Mouse (Mus musculus): ENCODE results near the gene Exoc3l2. TPM values are rescaled to one million over a fixed set of nuclear protein-coding genes. Genes with fewer than 3 reads are reported as not detected.

The Exoc3l2 gene
- polyA plus RNA-seq, 1 experiment from 2014 or later: 1.2 TPM

- 81% methylated on average over 6 of the region's 6 CpGs for WGBS
- no peak for DNase-seq (ENCODE audit: low spot score)
- Histone ChIP-seq H3K27me3 (replicated peaks; ENCODE audit: low read depth, poor library complexity, severe bottlenecking) (peaks cover 20% of the 10 kb centered on the region), H3K36me3 (replicated peaks) (peaks cover 9% of the 10 kb centered on the region; the same call in 1 of the 2 replicates), H3K4me3 (no peak overlapping the region), H3K27ac (replicated peaks) (no peak overlapping the region), H3K9me3 (no peaks in the 10 kb centered on the region), H3K4me1 (peaks cover 23% of the 10 kb centered on the region)
Observed at GRCm38 (mm10) chr7:19512353-19512752, 49.2 kb downstream of the Exoc3l2 start.

GRCm38 (mm10) chr7:19517652-19518365, 54.7 kb downstream of the Exoc3l2 start, which contains the start of gene Nkpd1:
TSS of gene Nkpd1 (plus strand) at chr7:19517838.
- H3K36me3 ChIP-seq (replicated peaks): no peaks in the 10 kb centered on the region
- H3K27ac ChIP-seq (replicated peaks): peak within 1 kb of the TSS; percentile 35; the same call in 1 of the 2 replicates

DNA sequence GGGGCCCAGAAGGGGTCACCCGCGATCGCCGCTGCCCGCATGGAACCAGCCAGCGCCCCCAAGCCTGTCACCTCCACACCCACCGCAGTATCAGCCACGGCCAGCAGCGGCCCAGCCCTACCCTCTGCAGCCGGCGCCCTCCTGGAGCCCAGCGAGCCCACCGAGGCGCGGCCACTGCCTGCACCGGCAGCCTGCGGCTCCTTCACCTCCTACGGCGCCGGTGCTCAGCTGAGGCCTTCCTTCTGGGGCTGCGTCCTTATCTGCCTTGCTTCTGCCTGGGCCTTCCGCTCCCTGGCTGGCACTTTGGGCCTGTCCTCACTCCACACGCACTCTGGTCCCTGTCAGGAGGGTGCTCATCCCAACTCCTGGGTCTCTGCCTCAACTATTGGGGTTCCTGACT, 56.9 kb downstream of the Exoc3l2 start:
- Histone ChIP-seq H3K27me3 (replicated peaks; ENCODE audit: low read depth, poor library complexity, severe bottlenecking) (peaks cover 97% of the 10 kb centered on the region), H3K27ac (replicated peaks) (peak overlapping the region; percentile 48; the same call in 1 of the 2 replicates), H3K4me3 (peak overlapping the region; percentile 47), H3K36me3 (replicated peaks) (no peaks in the 10 kb centered on the region), H3K4me1 (peaks cover 42% of the 10 kb centered on the region), H3K9me3 (0 out of 2 replicates have a peak, but pooled peaks cover 2% of the 10 kb centered on the region)
- 5% methylated on average over 23 of the region's 23 CpGs for WGBS
- DNase-seq (ENCODE audit: low spot score): peak; percentile 57

More at GRCm38 (mm10) chr7:19517652-19518365, 54.7 kb downstream of the Exoc3l2 start, which contains the start of gene Nkpd1:
- Histone ChIP-seq H3K4me3 (peak within 1 kb of the TSS; percentile 48), H3K27me3 (replicated peaks; ENCODE audit: low read depth, poor library complexity, severe bottlenecking) (peaks cover 75% of the 10 kb centered on the region), H3K9me3 (0 out of 2 replicates have a peak, but pooled peaks cover under 1% of the 10 kb centered on the region), H3K4me1 (peaks cover 26% of the 10 kb centered on the region)
- DNase-seq (ENCODE audit: low spot score): no peak
- WGBS: 3% methylated on average over 29 of the region's 29 CpGs

- Histone ChIP-seq H3K36me3 (replicated peaks) (peaks cover under 1% of the 10 kb centered on the region), H3K4me1 (peaks cover 31% of the 10 kb centered on the region), H3K9me3 (0 out of 2 replicates have a peak, but pooled peaks cover 2% of the 10 kb centered on the region), H3K27ac (replicated peaks) (peak overlapping the region; percentile 6; the same call in 1 of the 2 replicates), H3K4me3 (peak overlapping the region; percentile 60), H3K27me3 (replicated peaks; ENCODE audit: low read depth, poor library complexity, severe bottlenecking) (peaks cover 86% of the 10 kb centered on the region)
- WGBS: 16% methylated on average over 72 of the region's 72 CpGs
- no peak for DNase-seq (ENCODE audit: low spot score)
Observed at GRCm38 (mm10) chr7:19523017-19523756, 60.1 kb downstream of the Exoc3l2 start.

GRCm38 (mm10) chr7:19523757-19524419, 60.8 kb downstream of the Exoc3l2 start:
- peak; percentile 82 for DNase-seq (ENCODE audit: low spot score)
- H3K27me3 ChIP-seq (replicated peaks; ENCODE audit: low read depth, poor library complexity, severe bottlenecking): peaks cover 79% of the 10 kb centered on the region
- H3K9me3 ChIP-seq: 0 out of 2 replicates have a peak, but pooled peaks cover 2% of the 10 kb centered on the region
- peaks cover 8% of the 10 kb centered on the region for H3K36me3 ChIP-seq (replicated peaks)
- WGBS: 3% methylated on average over 64 of the region's 64 CpGs
- peak overlapping the region; percentile 49; the same call in 1 of the 2 replicates for H3K27ac ChIP-seq (replicated peaks)
- H3K4me1 ChIP-seq: peaks cover 31% of the 10 kb centered on the region
- H3K4me3 ChIP-seq: peak overlapping the region; percentile 60

GRCm38 (mm10) chr7:19524420-19525104, 61.4 kb downstream of the Exoc3l2 start:
- H3K27ac ChIP-seq (replicated peaks): peak overlapping the region; percentile 49; the same call in 1 of the 2 replicates
- peak overlapping the region; percentile 60 for H3K4me3 ChIP-seq
- peaks cover 15% of the 10 kb centered on the region for H3K36me3 ChIP-seq (replicated peaks)
- peaks cover 30% of the 10 kb centered on the region for H3K4me1 ChIP-seq
- no peak for DNase-seq (ENCODE audit: low spot score)
- 13% methylated on average over 24 of the region's 24 CpGs for WGBS
- peaks cover 73% of the 10 kb centered on the region for H3K27me3 ChIP-seq (replicated peaks; ENCODE audit: low read depth, poor library complexity, severe bottlenecking)
- H3K9me3 ChIP-seq: 0 out of 2 replicates have a peak, but pooled peaks cover 2% of the 10 kb centered on the region

DNA sequence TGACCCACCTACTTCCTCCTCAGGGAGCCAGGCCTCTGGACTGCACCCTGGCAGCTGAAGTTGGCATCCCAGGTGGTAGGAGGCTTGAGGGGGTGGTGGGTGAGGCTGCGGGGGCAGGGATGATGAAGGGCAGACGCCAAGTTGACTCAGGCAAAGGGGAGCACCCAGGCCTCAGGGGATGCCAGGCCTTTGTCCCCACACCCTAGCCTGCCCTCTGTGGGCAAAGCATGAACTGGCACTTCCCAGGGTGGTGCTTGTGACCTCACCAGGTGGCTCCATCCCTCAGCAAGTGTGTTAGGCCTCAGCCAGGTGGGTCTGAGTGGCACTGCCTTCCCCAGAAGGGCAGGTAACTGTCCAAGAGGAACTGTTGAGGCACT, 62.0 kb downstream of the Exoc3l2 start:
- Histone ChIP-seq H3K36me3 (replicated peaks) (peaks cover 20% of the 10 kb centered on the region), H3K4me3 (no peak overlapping the region; the same call in 1 of the 2 replicates), H3K27me3 (replicated peaks; ENCODE audit: low read depth, poor library complexity, severe bottlenecking) (peaks cover 67% of the 10 kb centered on the region), H3K27ac (replicated peaks) (no peak overlapping the region), H3K9me3 (0 out of 2 replicates have a peak, but pooled peaks cover 2% of the 10 kb centered on the region), H3K4me1 (peaks cover 25% of the 10 kb centered on the region)
- no peak for DNase-seq (ENCODE audit: low spot score)
- WGBS: 58% methylated on average over 2 of the region's 2 CpGs

- no peak overlapping the region for H3K27ac ChIP-seq (replicated peaks)
- WGBS: 75% methylated on average over 10 of the region's 10 CpGs
- DNase-seq (ENCODE audit: low spot score): no peak
- H3K36me3 ChIP-seq (replicated peaks): peaks cover 80% of the 10 kb centered on the region
- H3K27me3 ChIP-seq (replicated peaks; ENCODE audit: low read depth, poor library complexity, severe bottlenecking): peaks cover 7% of the 10 kb centered on the region; the same call in 1 of the 2 replicates
- no peak overlapping the region for H3K4me3 ChIP-seq
- no peaks in the 10 kb centered on the region for H3K9me3 ChIP-seq
- no peaks in the 10 kb centered on the region for H3K4me1 ChIP-seq
Observed at GRCm38 (mm10) chr7:19531077-19531476, 67.9 kb downstream of the Exoc3l2 start.

GRCm38 (mm10) chr7:19532240-19532639, 69.1 kb downstream of the Exoc3l2 start:
- Histone ChIP-seq H3K4me1 (no peaks in the 10 kb centered on the region), H3K9me3 (no peaks in the 10 kb centered on the region), H3K36me3 (replicated peaks) (peaks cover 83% of the 10 kb centered on the region), H3K27me3 (replicated peaks; ENCODE audit: low read depth, poor library complexity, severe bottlenecking) (no peaks in the 10 kb centered on the region), H3K27ac (replicated peaks) (no peak overlapping the region), H3K4me3 (no peak overlapping the region)
- WGBS: 94% methylated on average over 14 of the region's 14 CpGs
- DNase-seq (ENCODE audit: low spot score): no peak

GRCm38 (mm10) chr7:19534676-19535075, 71.5 kb downstream of the Exoc3l2 start:
- Histone ChIP-seq H3K27me3 (replicated peaks; ENCODE audit: low read depth, poor library complexity, severe bottlenecking) (no peaks in the 10 kb centered on the region), H3K36me3 (replicated peaks) (peaks cover 75% of the 10 kb centered on the region), H3K27ac (replicated peaks) (no peak overlapping the region), H3K9me3 (no peaks in the 10 kb centered on the region), H3K4me3 (no peak overlapping the region), H3K4me1 (no peaks in the 10 kb centered on the region)
- WGBS: 96% methylated on average over 10 of the region's 10 CpGs
- DNase-seq (ENCODE audit: low spot score): no peak

DNA sequence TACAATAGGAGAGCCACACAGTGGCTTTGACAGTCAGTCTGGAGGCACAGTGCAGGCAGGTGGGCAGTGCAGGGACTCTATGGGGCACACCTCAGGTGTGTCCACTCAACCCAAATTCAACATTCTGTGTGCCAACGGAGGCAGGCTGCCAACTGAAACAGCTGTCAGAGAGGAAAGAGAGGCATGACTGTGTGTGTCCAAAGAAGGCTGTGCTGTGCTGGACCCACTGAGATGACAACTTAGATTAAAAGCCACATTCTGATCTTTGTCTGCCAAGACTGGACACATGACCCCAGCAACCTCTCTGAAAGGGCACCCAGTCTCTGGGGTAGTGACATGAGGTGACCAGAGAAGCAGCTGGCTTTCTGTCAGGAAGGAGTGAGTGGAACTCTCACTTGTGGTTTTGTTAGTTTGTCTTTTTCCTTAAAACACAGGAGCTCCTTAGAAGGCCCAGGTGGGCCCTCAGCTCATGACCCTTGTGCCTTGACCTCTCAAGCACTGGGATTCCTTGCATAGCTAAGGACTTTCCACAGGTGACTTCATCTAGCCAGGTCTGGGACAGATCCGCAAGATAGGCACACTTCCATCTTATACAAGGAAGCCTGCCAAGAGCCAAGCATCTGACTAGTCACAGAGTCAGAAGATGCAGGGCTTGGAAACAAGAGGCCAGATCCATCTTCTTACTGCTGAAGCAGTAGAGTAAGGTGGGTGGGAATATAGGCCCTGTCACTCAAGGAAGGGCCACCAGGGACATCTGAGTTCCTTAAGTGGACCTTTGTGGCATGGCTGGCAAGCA, 77.8 kb downstream of the Exoc3l2 start:
- H3K9me3 ChIP-seq: no peaks in the 10 kb centered on the region
- H3K4me3 ChIP-seq: no peak overlapping the region
- DNase-seq (ENCODE audit: low spot score): no peak
- WGBS: 81% methylated on average over 2 of the region's 2 CpGs
- no peak overlapping the region for H3K27ac ChIP-seq (replicated peaks)
- H3K36me3 ChIP-seq (replicated peaks): peaks cover 25% of the 10 kb centered on the region
- H3K4me1 ChIP-seq: peaks cover 20% of the 10 kb centered on the region
- H3K27me3 ChIP-seq (replicated peaks; ENCODE audit: low read depth, poor library complexity, severe bottlenecking): no peaks in the 10 kb centered on the region
